Mouse (Mus musculus): Measurements from ENCODE around the gene Scd2. TPM values are rescaled to one million over a fixed set of nuclear protein-coding genes. Genes with fewer than 3 reads are reported as not detected.

Scd2 gene
- total RNA-seq, 2 experiments from 2014 or later = 10.7 to 13.0 TPM

- no peak for DNase-seq
- intact Hi-C loops (cut with DNase I) = no loop called here
Observed at GRCm38 (mm10) chr19:44333991-44334390, 40.5 kb downstream of the Scd2 start.

- intact Hi-C loops (cut with DNase I) = no loop called here
- no peak for DNase-seq
Observed at GRCm38 (mm10) chr19:44335876-44336662, 42.6 kb downstream of the Scd2 start.

- intact Hi-C loops (cut with DNase I) = no loop called here
- no peak for DNase-seq
Observed at GRCm38 (mm10) chr19:44349689-44350088, 56.2 kb downstream of the Scd2 start.

- intact Hi-C loops (cut with DNase I) = no loop called here
- DNase-seq = no peak
Observed at GRCm38 (mm10) chr19:44351756-44352155, 58.3 kb downstream of the Scd2 start.

Small RNA genes lying within 50 kb of the gene (microRNA-seq; reads per million reads assigned to microRNA genes)
- gene Mir5114 (ENCODE audit: borderline number of aligned reads in 2 of 2) = 2.9 to 6.1 reads per million in 2 experiments

Other genes with a start within 250 kb of the Scd2 start
- 1 to 10 TPM; 7.3 to 7.9 TPM for gene Erlin1, start 223.9 kb upstream of the Scd2 start, total RNA-seq (2021)
- 10 to 100 TPM; 25.8 to 29.0 TPM for gene Chuk, start 186.2 kb upstream of the Scd2 start, total RNA-seq (2021)
- 1 to 10 TPM; 8.3 to 8.9 TPM for gene Cwf19l1, start 157.8 kb upstream of the Scd2 start, total RNA-seq (2021)
- gene Bloc1s2, start 147.2 kb upstream of the Scd2 start, total RNA-seq (2021) = 10 to 100 TPM; 16.4 to 18.2 TPM
- gene Pkd2l1, start 101.2 kb upstream of the Scd2 start, total RNA-seq (2021) = not detected
- gene Scd3, start 90.4 kb upstream of the Scd2 start, total RNA-seq (2021) = not detected
- gene Scd4, start 39.4 kb downstream of the Scd2 start, total RNA-seq (2021) = 10 to 100 TPM in 1 of 2 experiments, 1 to 10 TPM in 1; 8.2 to 15.2 TPM
- gene Scd1, start 114.2 kb downstream of the Scd2 start, total RNA-seq (2021) = 10 to 100 TPM; 25.8 to 78.5 TPM
- gene Wnt8b, start 199.8 kb downstream of the Scd2 start, total RNA-seq (2021) = not detected

All from heart, postnatal 36 days (tissue).